Mouse (Mus musculus) heart, adult 9 months (tissue): ENCODE results near the gene Mroh7.

ENCODE experiments used
- DNase-seq, 2 experiments: peaks; one replicate each; pipeline ENCODE4 v3.0.0; 2022; ENCODE audit warnings: low spot score in 2 of 2

The Mroh7 gene

DNA sequence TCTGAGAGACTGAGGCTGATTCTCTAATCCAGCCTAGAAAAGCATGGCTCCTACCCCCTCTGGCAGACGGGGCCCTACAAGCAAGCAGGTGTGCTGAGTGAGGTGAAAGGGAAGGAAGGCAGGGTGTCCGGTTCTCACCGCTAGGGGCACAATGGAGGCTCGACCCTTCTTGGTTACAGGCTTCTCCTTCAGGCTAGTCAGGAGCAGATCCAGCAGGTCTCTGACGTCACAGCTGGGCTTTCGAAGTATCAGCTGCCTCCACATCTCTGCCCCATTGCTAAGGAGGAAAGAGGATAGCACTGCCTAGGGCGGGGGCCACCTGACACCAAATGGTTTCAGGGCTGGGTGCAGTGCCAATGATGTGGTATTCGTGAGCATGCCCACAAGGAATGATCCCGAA lies 30.7 kb downstream of the Mroh7 start:
- DNase-seq: no peak

DNA sequence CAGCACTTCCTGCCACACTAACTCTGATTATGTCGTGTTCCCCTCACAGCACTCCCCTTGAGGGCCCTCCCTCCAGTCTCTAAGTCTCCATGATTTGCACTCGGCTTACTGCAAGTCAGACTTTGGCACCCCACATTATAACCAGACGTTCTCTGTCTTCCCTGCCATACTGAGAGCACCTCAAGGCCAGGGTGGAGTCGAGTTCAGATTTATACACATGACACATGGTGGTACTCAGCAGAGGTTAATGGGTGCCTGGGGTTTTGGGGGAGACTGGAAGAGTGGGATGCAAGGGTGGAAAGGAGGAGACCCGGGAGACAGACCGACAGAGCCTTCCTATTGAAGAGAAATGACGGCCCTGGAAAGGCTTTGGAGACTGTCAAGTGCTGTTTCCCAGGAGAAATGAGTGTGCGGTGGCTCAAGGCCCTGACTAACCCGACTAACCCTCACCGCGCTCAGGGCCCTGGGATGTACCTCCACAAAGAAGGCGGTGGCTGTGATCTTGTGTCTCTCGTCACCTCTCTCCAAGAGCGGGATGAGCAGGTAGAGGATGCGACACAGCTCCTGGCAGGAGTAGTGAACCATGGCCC lies 36.8 kb downstream of the Mroh7 start:
- no peak for DNase-seq

DNA sequence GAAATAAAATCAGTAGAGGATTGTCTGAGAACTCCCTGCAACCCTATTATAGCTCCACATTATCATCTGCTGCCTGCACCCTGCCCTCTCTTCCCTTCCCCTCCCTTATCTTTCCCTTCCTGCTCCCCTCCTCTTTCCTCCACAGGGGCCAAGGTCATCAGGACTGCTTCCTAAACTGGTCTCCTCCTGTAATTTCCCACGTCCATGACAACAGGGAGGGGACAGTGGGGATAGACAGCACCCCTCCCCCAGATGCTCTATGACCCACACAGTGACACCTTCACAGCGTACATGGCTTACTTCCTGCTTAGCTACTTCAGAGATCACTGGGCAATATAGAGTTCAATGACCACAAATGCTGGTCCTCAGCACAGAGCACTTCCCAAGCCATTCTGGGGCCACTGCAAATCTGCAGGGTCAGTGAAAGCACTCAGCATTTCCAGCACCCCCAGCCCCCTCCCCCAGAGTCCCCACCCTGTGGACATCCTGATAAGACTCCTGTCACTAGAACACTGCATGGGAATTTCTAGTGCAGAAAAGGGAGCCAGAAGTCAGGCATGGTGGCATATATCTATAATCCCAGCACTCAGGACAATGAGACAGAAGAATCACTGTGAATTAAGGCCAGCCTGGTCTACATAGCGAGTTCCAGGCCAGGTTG lies 42.0 kb downstream of the Mroh7 start:
- DNase-seq: no peak

- no peak for DNase-seq
Observed at GRCm38 (mm10) chr4:106680955-106681354, 49.8 kb downstream of the Mroh7 start.

GRCm38 (mm10) chr4:106679152-106679551 lies 51.6 kb downstream of the Mroh7 start:
- no peak for DNase-seq

- peak; percentile 69 to 86 for DNase-seq
Observed at GRCm38 (mm10) chr4:106678442-106679118, 52.1 kb downstream of the Mroh7 start, which contains the start of gene Ttc4. Gene Ttc4 (minus strand): TSS chr4:106678944.

GRCm38 (mm10) chr4:106676749-106677148 lies 54.0 kb downstream of the Mroh7 start:
- DNase-seq: no peak

GRCm38 (mm10) chr4:106666546-106666945 lies 64.2 kb downstream of the Mroh7 start:
- no peak for DNase-seq

DNA sequence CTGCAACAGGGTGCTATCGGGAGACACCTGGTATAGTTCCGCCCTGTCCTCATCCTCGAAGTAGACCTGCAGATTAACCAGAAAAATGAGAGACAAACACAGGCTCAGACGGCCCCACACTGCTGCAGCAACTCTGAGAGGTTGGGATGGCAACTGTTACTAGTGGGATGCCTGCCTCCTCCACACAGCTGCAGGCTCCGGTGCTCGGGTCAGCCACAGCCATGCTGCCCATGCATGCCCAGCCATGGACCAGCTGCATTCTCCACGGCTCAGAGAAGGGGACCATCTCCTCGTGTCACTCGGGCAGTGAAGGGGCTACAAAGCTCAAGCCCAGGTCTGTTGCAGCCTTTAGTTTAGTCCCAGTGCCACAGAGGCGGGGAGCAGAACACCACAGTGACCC lies 65.1 kb downstream of the Mroh7 start:
- no peak for DNase-seq

DNA sequence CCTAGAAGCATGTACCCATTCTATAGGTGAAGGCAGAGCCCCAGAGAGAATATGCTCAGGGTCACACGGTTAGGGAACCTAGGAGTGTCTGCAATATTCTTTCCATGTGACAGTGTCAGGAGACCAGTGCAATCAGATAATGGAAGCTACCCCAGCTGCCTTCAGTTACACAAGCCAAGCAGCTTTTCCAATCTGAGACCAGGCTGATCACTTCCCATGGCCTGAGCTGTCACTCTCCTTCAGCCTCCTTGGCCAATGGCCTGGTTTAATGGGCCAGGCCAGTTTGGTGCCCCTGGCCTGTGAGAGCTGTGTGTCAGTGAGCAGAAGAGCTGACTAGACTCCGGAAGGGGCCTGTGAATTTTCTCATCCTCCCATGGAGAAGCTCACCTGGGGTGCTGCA lies 65.5 kb downstream of the Mroh7 start:
- DNase-seq: no peak

DNA sequence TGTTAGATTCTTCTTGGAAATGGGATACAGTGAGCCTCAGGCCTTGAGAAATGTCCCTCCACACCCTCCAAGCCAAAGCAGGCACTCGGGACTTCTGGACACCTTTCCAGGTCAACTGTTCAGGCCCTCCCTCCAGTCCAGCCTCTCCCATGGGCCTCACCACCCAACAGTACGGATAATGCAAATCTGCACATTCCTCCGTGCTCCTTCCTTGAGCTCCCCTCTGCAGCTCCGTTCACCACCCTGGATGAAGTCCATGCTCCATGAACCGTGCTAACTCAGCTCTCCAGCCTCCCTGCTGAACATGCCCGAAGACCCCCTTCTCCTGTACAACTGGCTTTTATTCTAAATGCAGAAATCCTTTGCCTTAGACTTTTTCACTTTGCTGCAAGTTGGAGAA lies 66.0 kb downstream of the Mroh7 start:
- DNase-seq: no peak

DNA sequence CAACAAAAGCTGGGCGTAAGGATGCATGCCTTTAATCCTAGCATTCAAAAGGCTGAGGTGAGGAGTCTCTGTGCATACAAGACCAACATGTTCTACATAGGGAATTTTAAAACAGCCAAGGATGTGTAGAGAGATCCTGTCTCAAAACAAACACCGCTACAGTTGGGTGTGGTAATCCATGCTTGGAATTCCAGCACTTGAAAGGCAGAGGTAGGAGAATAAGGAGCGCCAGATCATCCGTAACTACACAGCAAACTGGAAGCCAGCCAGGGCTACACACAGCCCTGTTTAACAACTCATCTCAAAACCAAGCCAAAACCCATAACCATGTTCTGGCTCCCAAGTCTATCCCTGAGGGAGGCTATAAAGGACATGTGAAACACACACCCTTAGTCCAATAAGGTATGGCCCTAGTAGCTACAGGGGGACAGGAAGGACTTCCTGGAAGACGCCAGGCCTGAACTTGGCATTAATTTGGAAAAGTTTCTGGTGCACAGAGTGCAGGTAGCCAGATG lies 66.7 kb downstream of the Mroh7 start:
- DNase-seq: no peak

DNA sequence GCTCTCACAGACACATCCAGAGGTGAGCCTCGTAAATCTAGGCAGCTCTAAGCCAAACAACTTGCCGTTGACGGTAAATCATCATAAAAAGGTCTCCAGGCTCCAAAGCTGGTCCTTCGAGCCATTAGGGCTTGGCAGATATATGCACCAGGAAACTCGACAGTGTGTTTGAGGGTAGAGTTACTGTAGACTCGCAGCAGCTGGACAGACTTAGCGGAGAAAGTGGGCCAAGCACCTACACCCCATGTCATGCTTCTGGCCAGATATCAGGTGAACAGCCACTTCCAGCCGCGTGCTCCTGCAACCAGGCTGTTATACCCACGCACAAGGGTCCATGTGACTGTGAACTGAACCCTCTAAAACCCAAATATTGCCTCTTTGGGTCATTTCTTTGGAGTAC lies 75.0 kb downstream of the Mroh7 start:
- no peak for DNase-seq

GRCm38 (mm10) chr4:106653051-106653450 lies 77.7 kb downstream of the Mroh7 start:
- no peak for DNase-seq

DNA sequence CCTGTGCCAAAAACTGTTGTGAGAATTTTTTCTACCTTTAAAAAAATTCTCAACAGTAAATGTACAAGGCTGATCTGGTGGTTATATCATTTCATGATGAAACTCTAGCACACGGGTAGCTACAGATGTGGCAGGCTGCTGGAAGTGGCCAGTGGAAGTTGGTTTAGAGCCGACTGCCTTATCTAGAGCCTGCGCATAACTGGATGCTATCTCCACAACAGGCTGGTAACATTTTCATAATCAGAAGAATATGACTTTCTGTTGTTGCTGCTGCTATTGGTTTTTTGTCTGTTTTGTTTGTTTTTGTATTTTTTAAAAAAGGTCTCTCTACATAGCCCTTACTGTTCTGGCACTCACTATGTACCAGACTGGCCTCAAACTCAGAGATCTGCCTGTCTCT lies 78.2 kb downstream of the Mroh7 start:
- DNase-seq: no peak

DNA sequence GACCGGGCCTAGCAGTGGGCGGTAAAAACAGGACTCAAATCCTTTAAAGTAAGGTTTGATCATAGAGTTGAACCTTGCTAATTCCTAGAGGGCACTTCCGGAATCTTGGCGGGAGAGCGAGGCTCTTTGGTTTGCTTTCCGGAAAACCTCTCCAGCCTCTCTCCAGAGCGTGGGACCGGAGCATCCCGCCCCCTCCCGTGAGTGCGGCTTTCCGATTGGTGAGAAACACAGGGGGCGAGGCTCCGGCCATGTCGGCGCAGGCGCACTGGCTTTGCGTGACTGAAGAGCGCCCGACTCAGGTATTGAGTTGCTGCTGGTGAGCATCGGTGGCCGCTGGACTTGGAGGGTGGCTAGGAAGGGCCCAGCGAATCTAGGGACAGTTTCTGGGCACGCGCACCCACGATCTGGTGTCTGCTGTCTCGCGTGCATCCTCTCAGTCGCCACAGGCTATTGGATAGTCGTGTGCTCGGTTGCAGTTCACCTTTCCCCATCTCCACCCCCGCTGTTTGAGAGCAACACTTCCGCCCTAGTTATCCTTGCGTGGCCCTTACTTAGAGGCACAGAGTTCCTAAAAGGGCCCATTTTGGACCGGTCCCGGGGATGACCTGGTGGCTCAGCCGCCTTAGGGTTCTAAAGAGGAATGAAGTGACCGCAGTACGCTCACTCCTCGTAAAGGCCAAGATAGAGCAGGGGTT lies 79.7 kb downstream of the Mroh7 start, which contains the start of gene Pars2:
TSS of gene Pars2 (plus strand) at position 237 of the 695 bp plus-strand sequence.
- peak; percentile 93 to 96 for DNase-seq

DNA sequence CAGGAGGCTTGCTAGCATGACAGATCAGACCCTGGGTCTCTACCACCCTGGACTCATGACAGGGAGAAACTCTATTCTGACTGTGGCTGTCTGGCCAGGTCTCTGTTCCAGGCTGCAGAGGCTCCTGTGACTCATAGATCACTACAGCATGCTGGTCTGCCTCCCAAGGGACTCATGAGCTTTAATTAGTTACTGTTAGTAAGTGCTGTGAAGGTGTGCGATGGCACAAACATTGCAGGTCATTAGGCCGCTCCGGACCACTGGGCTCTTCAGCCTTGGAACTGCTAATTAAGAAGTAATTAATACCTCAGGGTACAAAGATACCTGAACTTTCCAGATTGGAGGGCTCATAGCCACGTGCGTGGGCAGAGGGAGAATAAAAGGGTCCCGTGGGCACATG lies 83.6 kb downstream of the Mroh7 start:
- DNase-seq: no peak

DNA sequence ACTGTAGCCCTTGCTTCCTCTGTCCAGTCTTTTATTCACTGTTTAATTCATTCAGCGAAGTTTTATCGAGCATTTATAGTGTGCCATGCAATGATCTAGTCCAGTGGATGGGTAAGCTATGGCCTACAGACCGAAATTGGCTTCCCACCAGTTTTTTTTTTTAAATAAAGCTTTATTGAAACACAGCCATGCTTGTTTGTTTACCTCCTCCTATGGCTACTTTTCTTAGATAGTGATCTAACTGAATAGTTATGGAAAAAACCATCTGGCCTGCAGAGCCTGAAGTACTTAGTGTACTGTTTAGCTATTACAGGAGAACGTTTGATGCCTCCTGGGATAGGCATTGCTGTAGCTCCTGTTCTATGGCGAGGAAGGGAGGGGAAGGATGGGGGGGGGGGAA lies 84.9 kb downstream of the Mroh7 start:
- no peak for DNase-seq

DNA sequence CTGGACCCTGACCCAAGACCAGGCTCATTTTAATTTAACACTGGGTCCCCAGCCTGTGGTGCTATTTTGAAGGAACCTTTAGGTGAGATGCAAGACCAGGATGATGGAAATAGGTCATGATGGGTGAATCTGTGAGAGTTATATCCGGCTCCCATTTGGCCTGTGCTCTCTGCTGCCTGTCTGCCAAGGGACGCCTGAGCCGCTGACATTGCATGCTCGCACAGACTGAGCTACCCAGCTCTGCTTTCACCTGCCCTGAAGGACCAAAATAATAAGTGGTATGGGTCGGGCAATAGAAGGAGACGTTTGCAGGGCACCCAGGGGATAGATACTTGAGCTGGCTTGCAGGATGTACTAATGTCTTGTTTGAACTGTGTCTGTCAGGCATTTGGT lies 86.5 kb downstream of the Mroh7 start:
- DNase-seq: no peak

GRCm38 (mm10) chr4:106643483-106644217 lies 87.1 kb downstream of the Mroh7 start:
- no peak for DNase-seq

GRCm38 (mm10) chr4:106634086-106634479 lies 96.6 kb downstream of the Mroh7 start:
- no peak for DNase-seq
